Mouse (Mus musculus) bone marrow, adult 2 months (tissue): ENCODE data around the gene Prlhr.

Experiments
- CTCF ChIP-seq: fragments of 200-500 bp; IDR thresholded peaks from 2 replicates; pipeline ENCODE4 v1.5.1; 2011; ENCODE audit warnings: low read length, control low read depth; ENCODE audit not compliant: control insufficient read depth, insufficient read depth
- POLR2A ChIP-seq: fragments of 200-500 bp; IDR thresholded peaks from 2 replicates; pipeline ENCODE4 v1.6.1; 2011; ENCODE audit warnings: low read depth, mild to moderate bottlenecking, control low read depth, low read length, borderline replicate concordance; ENCODE audit not compliant: control insufficient read depth

- TF ChIP-seq CTCF (no peak), POLR2A (no peak)
Measured at GRCm38 (mm10) chr19:60465726-60466125, 2.4 kb downstream of the Prlhr start.
